Mouse (Mus musculus) MEL (cell line): Measurements from ENCODE around the gene Ovca2. TPM values are rescaled to one million over a fixed set of nuclear protein-coding genes. Genes with fewer than 3 reads are reported as not detected.

Experiments
- DNase-seq: peaks from one replicate; pipeline ENCODE4 v3.0.0; 2011; ENCODE audit warnings: low read depth, low spot score
- H3K27ac ChIP-seq: 2 replicates; pipeline ENCODE4 v1.5.1; 2012; ENCODE audit warnings: low read depth, mild to moderate bottlenecking, control low read depth, low read length, moderate library complexity; ENCODE audit not compliant: control insufficient read depth
- H3K27me3 ChIP-seq, 2 experiments: fragments of 150-350 bp in 1 of 2; sonication (generic) in 1 of 2; 2 replicates each; pipeline ENCODE4 v1.6.1; 2012; ENCODE audit warnings: low read length in 2 of 2, mild to moderate bottlenecking in 2 of 2, improper control_type of control experiment in 1 of 2, moderate library complexity in 1 of 2; ENCODE audit not compliant: insufficient read depth in 2 of 2, control insufficient read depth in 1 of 2
- H3K36me3 ChIP-seq, 2 experiments: 2 replicates each; pipeline ENCODE4 v1.6.1; 2012 to 2014; ENCODE audit warnings: low read length in 2 of 2, improper control_type of control experiment in 1 of 2, inconsistent platforms in 1 of 2, mild to moderate bottlenecking in 1 of 2; ENCODE audit not compliant: insufficient read depth in 2 of 2, control insufficient read depth in 1 of 2
- H3K4me1 ChIP-seq, 2 experiments: fragments of 150-350 bp in 1 of 2; sonication (generic) in 1 of 2; 2 replicates each; pipeline ENCODE4 v1.6.1; 2012; ENCODE audit warnings: low read length in 2 of 2, improper control_type of control experiment in 1 of 2, mild to moderate bottlenecking in 1 of 2; ENCODE audit not compliant: insufficient read depth in 2 of 2, control insufficient read depth in 1 of 2
- H3K4me3 ChIP-seq, 2 experiments: fragments of 150-350 bp in 1 of 2; sonication (generic) in 1 of 2; 2 replicates each; pipeline ENCODE4 v1.5.1; 2012; ENCODE audit warnings: low read depth in 2 of 2, low read length in 2 of 2, mild to moderate bottlenecking in 2 of 2, moderate library complexity in 2 of 2, control low read depth in 1 of 2, improper control_type of control experiment in 1 of 2; ENCODE audit not compliant: control insufficient read depth in 1 of 2, insufficient read depth in 1 of 2
- H3K79me2 ChIP-seq: 2 replicates; pipeline ENCODE4 v1.6.1; 2012; ENCODE audit warnings: mild to moderate bottlenecking, low read length, moderate library complexity; ENCODE audit not compliant: control insufficient read depth, poor library complexity, insufficient read depth
- H3K9ac ChIP-seq: 2 replicates; pipeline ENCODE4 v1.6.1; 2012; ENCODE audit warnings: low read depth, mild to moderate bottlenecking, control low read depth, low read length, moderate library complexity; ENCODE audit not compliant: control insufficient read depth, poor library complexity, severe bottlenecking
- H3K9me3 ChIP-seq: fragments of 150-350 bp; sonication (generic); replicated peaks from 2 replicates; pipeline ENCODE4 v1.6.1; 2012; ENCODE audit warnings: mild to moderate bottlenecking, low read length, improper control_type of control experiment, moderate library complexity; ENCODE audit not compliant: insufficient read depth
- BHLHE40 ChIP-seq: IDR thresholded peaks from 2 replicates; pipeline ENCODE4 v1.6.1; 2012; ENCODE audit warnings: low read depth, mild to moderate bottlenecking, inconsistent platforms, low read length, improper control_type of control experiment, borderline replicate concordance
- CHD1 ChIP-seq: IDR thresholded peaks from 2 replicates; pipeline ENCODE4 v1.6.1; 2012; ENCODE audit warnings: low read depth, mild to moderate bottlenecking, inconsistent platforms, low read length, improper control_type of control experiment
- CHD2 ChIP-seq: IDR thresholded peaks from 2 replicates; pipeline ENCODE4 v1.6.1; 2011; ENCODE audit warnings: low read length, improper control_type of control experiment
- E2F4 ChIP-seq: IDR thresholded peaks from 2 replicates; pipeline ENCODE4 v1.6.1; 2011; ENCODE audit warnings: low read depth, low read length, improper control_type of control experiment, borderline replicate concordance
- ELF1 ChIP-seq: IDR thresholded peaks from 2 replicates; pipeline ENCODE4 v1.6.1; 2014; ENCODE audit warnings: low read depth, mild to moderate bottlenecking, inconsistent platforms, low read length, improper control_type of control experiment, moderate library complexity
- JUND ChIP-seq: IDR thresholded peaks from 2 replicates; pipeline ENCODE4 v1.6.1; 2011; ENCODE audit warnings: low read depth, mild to moderate bottlenecking, improper control_type of control experiment, low read length
- MAFK ChIP-seq: IDR thresholded peaks from 2 replicates; pipeline ENCODE4 v1.6.1; 2011; ENCODE audit warnings: low read depth, mild to moderate bottlenecking, low read length, improper control_type of control experiment, borderline replicate concordance
- MAX ChIP-seq: IDR thresholded peaks from 2 replicates; pipeline ENCODE4 v1.6.1; 2011; ENCODE audit warnings: low read length, improper control_type of control experiment
- MAZ ChIP-seq: IDR thresholded peaks from 2 replicates; pipeline ENCODE4 v1.6.1; 2012; ENCODE audit warnings: low read depth, mild to moderate bottlenecking, inconsistent platforms, low read length, improper control_type of control experiment
- MEF2A ChIP-seq: IDR thresholded peaks from 2 replicates; pipeline ENCODE4 v1.6.1; 2014; ENCODE audit warnings: low read depth, mild to moderate bottlenecking, inconsistent platforms, low read length, improper control_type of control experiment; ENCODE audit not compliant: poor library complexity, insufficient replicate concordance, severe bottlenecking; ENCODE audit errors: extremely low read depth
- NELFE ChIP-seq: IDR thresholded peaks from 2 replicates; pipeline ENCODE4 v1.6.1; 2011; ENCODE audit warnings: low read depth, low read length, improper control_type of control experiment
- NRF1 ChIP-seq: IDR thresholded peaks from 2 replicates; pipeline ENCODE4 v1.6.1; 2014; ENCODE audit warnings: low read depth, mild to moderate bottlenecking, inconsistent platforms, low read length, improper control_type of control experiment, moderate library complexity; ENCODE audit not compliant: poor library complexity, insufficient read depth, severe bottlenecking
- POLR2AphosphoS2 ChIP-seq: IDR thresholded peaks from 2 replicates; pipeline ENCODE4 v1.6.1; 2011; ENCODE audit warnings: low read length, improper control_type of control experiment
- POLR2AphosphoS5 ChIP-seq: IDR thresholded peaks from 2 replicates; pipeline ENCODE4 v1.6.1; 2012; ENCODE audit warnings: low read depth, borderline replicate concordance, mild to moderate bottlenecking, inconsistent platforms, low read length, moderate library complexity, mixed read lengths
- RCOR1 ChIP-seq: IDR thresholded peaks from 2 replicates; pipeline ENCODE4 v1.6.1; 2012; ENCODE audit warnings: low read depth, mild to moderate bottlenecking, inconsistent platforms, low read length, improper control_type of control experiment
- SIN3A ChIP-seq: IDR thresholded peaks from 2 replicates; pipeline ENCODE4 v1.6.1; 2012; ENCODE audit warnings: low read length, improper control_type of control experiment, inconsistent platforms
- TAL1 ChIP-seq: IDR thresholded peaks from 2 replicates; pipeline ENCODE4 v1.6.1; 2012; ENCODE audit warnings: mild to moderate bottlenecking, inconsistent platforms, low read length, moderate library complexity, mixed read lengths
- USF1 ChIP-seq: IDR thresholded peaks from 2 replicates; pipeline ENCODE4 v1.6.1; 2014; ENCODE audit warnings: low read depth, mild to moderate bottlenecking, inconsistent platforms, low read length, improper control_type of control experiment, moderate library complexity
- ZNF384 ChIP-seq: IDR thresholded peaks from 2 replicates; pipeline ENCODE4 v1.6.1; 2012; ENCODE audit warnings: low read depth, mild to moderate bottlenecking, inconsistent platforms, low read length, improper control_type of control experiment
- polyA plus RNA-seq, 2 experiments: library from polyadenylated mRNA; stranded (reverse) in 1 of 2; unstranded in 1 of 2; fragments of >175 nt in 1 of 2; fragments of >200 nt in 1 of 2; gene quantifications; 2 replicates each; pipeline versions ENCODE4 v1.2.1 to v1.2.4; 2012; ENCODE audit warnings: low replicate concordance in 2 of 2, low read depth in 1 of 2; ENCODE audit not compliant: insufficient read length in 2 of 2, insufficient read depth in 1 of 2, missing spikeins in 1 of 2
- total RNA-seq: library from RNA; depleted of rRNA; stranded (reverse); fragments of 300-350 nt; gene quantifications from 2 replicates; pipeline ENCODE4 v1.2.3, GENCODE M21; 2012

Gene Ovca2
- total and polyA plus RNA-seq, 3 experiments, result 23.1 to 33.1 TPM; not detected in 1

- Histone ChIP-seq H3K9me3 (no peaks in the 10 kb centered on the region), H3K36me3 (no peaks in the 10 kb centered on the region), H3K9ac (no peak overlapping the region), H3K4me1 (peaks cover 2 to 15% of the 10 kb centered on the region in 2 experiments; a peak in 3 of 4 replicates), H3K27me3 (peaks cover 2 to 15% of the 10 kb centered on the region in 2 experiments; a peak in 2 of 4 replicates), H3K4me3 (no peak overlapping the region), H3K79me2 (no peaks in the 10 kb centered on the region), H3K27ac (no peak overlapping the region)
- no peak for TF ChIP-seq NRF1
- no peak for TF ChIP-seq CHD2
- 0 out of 2 replicates have a peak, but pooled peaks have one; percentile 6 for TF ChIP-seq ELF1
- peak; percentile 27; the same call in 1 of the 2 replicates for TF ChIP-seq SIN3A
- DNase-seq, result peak; percentile 66
These were observed 19.3 kb upstream of the Ovca2 start for GRCm38 (mm10) chr11:75197956-75198355.

DNA sequence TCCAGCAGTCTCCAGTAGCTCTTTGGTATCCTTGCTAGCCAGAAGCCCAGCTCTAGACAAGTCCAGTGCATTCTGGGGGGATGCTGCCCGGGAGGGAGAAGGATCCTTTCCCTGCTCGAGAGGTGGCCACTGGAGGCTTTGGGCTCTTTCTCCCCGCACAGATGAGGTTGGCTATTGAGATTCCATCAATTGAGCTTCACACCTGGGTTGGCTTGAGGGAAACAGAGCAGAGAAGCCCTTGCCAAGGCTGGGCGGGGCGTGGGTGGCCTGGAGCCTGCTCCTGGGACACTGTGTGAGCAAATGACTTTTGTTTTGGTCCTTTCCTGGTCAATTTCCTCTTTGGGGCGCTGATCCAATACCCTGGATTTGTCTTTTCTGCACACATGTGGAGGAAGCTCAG lies 17.5 kb upstream of the Ovca2 start:
- no peak overlapping the region for H3K4me3 ChIP-seq
- peaks cover 2 to 15% of the 10 kb centered on the region in 2 experiments; a peak in 2 of 4 replicates for H3K27me3 ChIP-seq
- no peak for DNase-seq
- H3K36me3 ChIP-seq, result peaks cover 0 to 2% of the 10 kb centered on the region in 2 experiments; a peak in 1 of 4 replicates
- no peak overlapping the region for H3K9ac ChIP-seq
- H3K27ac ChIP-seq, result no peak overlapping the region
- H3K9me3 ChIP-seq, result no peaks in the 10 kb centered on the region
- TF ChIP-seq BHLHE40, result no peak
- no peak for TF ChIP-seq MAFK
- no peak for TF ChIP-seq ZNF384
- no peak for TF ChIP-seq JUND
- TF ChIP-seq MEF2A, result no peak
- TF ChIP-seq MAX, result no peak
- no peak for TF ChIP-seq CHD1
- TF ChIP-seq POLR2AphosphoS5, result no peak
- TF ChIP-seq POLR2AphosphoS2, result no peak
- no peak for TF ChIP-seq MAZ
- TF ChIP-seq USF1, result no peak
- no peak for TF ChIP-seq RCOR1
- TF ChIP-seq E2F4, result no peak
- TF ChIP-seq TAL1, result no peak
- TF ChIP-seq NELFE, result no peak
- H3K4me1 ChIP-seq, result peaks cover 2 to 15% of the 10 kb centered on the region in 2 experiments; a peak in 3 of 4 replicates
- H3K79me2 ChIP-seq, result no peaks in the 10 kb centered on the region
